Mouse (Mus musculus) G1E-ER4 (cell line): ENCODE measurements around the gene Psip1. TPM values are rescaled to one million over a fixed set of nuclear protein-coding genes. Genes with fewer than 3 reads are reported as not detected.

Source experiments
- GATA1 ChIP-seq: IDR thresholded peaks from one replicate; pipeline ENCODE4 v1.8.0; 2012; ENCODE audit warnings: low read length, inconsistent platforms
- polyA plus RNA-seq: library from polyadenylated mRNA; stranded (reverse); fragments of >175 nt; gene quantifications from 2 replicates; pipeline ENCODE4 v1.2.3, GENCODE M21; 2012

The Psip1 gene
- polyA plus RNA-seq, 1 experiment, result 112 TPM

DNA sequence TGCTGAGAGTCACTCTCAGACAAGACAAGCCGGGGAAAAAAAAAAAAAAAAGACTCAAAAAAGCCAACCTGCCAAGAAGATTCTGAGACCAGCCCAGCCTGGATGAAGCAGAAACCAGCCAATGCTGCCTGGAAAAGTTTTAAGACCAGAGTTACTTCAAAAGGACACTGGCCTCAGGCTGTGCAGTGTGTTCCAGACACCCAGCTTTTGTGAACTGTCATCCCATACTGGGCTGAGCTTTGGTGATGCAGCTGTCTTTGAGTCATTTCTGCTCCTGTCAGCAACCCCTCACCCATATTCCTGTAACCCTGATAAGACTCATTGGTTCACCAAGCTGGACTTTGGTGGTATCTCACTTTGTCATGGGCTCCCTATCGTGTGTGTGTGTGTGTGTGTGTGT is 26.4 kb upstream of the Psip1 start:
- TF ChIP-seq GATA1, result no peak

DNA sequence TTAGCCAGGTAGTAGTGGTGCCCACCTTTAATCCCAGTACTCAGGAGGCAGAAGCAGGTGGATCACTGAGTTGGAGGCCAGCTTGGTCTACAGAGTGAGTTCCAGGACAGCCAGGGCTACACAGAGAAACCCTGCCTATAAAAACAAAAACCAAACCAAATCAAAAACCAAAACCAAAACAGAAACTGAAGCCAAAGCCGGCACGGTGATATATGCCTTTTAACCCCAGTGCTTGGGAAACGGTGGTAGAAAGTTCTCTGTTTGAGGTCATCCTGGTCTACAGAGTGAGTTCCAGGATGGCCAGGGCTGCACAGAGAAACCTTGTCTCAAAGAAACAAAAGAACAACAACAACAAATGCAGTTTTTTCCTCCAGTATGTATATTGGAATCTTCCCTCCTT is 26.0 kb upstream of the Psip1 start:
- no peak for TF ChIP-seq GATA1

DNA sequence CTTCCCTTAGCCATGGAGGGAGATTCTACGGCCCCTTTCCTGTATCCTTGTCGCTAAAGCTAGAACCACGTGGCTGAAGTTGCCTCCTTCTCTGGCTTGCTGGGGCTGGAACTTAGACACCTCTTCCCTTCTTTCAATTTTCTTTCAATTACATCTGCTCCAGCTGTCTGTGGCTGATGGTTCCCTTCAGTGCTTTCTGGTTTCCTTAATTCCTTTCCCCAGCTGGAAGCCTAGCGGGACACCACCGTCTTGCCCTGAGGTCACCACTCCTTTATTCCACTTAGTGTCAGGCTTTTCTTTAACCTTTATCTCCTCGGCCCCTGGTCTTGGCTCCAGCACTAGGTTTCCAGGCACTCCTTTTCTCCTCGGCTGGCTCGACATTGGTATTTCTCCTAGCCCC is 24.8 kb upstream of the Psip1 start:
- no peak for TF ChIP-seq GATA1

DNA sequence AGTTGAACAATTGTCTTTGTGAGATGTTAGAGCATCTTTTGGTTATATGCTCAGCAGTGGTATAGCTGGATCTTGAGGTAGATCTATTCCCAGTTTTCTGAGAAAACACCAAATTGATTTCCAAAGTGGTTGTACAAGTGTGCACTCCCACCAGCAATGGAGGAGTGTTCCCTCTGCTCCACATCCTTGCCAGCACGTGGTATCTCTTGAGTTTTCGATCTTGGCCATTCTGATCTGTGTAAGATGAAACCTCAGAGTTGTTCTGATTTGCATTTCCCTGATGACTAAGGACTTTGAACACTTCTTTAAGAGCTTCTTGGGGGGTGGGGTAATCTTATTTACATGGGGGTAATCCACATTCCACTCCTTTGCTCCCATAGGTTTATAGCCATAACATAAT is 23.3 kb upstream of the Psip1 start:
- TF ChIP-seq GATA1, result no peak

DNA sequence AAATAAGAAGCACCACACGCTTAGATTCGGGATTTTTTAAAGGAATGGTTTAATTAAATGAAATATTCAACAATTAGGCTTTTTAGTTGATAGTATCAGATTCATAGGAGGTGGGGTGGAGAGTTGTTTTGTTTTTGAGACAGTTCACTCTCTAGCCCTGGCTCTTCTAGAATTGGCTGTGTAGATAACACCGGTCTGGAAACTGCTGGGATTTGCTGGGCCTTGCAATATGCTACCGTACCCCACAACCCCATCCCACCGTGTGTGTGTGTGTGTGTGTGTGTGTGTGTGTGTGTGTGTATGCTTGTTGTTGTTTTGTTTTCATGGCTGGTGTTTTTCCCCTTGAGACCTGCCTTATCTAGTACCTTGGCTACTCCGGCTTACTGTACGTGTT is 14.8 kb upstream of the Psip1 start:
- TF ChIP-seq GATA1, result no peak

DNA sequence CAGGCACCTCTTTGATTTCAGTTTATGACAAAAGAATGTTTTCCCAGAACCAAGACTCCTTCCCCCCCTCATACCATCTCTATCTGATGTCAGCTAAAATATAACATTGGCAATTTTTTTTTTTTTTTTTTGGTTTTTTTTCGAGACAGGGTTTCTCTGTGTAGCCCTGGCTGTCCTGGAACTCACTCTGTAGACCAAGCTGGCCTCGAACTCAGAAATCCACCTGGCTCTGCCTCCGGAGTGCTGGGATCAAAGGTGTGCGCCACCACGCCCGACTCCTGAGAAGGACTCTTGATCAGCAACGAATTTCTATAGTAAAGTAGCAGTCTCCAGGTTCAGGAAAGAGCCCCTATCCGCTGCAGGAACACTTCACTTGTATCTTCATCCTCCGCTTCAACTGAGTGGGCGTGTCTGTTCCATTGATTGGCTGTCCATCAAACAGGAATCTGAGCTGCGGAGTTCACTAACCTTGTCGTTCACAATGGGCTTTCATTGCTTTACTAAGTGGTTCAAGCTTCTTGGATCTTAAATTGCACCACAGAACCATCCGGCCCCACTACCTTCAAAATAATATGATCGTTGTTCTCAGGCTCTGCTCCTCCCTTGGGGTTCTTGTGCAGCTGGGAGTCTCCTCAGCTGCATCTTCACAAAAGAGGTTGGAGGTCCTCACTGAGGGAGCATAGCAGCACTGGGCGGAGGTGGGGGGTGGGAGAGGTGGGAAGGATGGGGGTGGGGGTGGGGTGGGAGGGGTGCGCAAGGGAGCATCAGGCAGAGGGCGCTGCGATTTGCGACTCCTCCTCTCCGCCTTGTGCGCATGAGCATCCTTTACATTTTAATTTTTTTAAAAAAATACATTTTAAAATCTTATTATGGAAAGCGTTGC is 14.1 kb upstream of the Psip1 start:
- no peak for TF ChIP-seq GATA1

DNA sequence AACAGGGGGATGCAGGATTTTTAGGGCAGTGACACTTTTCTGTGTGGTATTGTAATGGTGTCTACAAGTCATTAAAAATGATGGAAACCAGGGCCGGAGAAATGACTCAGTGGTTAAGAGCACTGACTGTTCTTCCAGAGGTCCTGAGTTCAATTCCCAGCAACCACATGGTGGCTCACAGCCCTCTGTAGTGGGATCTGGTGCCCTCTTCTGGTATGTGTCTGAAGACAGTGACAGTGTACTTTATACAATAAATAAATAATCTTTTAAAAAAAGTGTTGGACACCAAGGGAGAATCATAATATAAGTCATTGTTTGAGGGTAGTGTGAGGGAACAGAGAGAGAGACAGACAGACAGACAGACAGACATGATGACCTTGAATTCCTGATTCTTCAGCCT is 6.9 kb upstream of the Psip1 start:
- no peak for TF ChIP-seq GATA1

DNA sequence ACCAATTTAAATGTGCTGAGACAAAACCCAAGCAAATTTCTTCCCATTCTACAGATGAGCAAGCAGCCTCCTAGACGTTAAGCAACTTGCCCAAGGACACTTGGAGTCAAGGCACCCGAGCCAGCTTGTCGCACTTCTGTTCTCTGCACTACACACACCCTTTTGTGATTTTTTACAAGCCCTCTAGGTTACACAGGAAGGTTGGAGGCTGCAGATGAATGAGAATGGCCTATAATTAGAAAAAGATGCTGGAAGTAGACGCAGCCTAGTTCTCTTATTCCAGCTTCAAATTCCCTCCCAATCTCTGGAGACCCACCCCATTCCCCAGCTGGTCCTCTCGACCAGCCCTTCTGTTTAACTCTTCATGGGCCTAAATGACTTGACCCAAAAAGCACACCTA is 2.9 kb upstream of the Psip1 start:
- TF ChIP-seq GATA1, result no peak

DNA sequence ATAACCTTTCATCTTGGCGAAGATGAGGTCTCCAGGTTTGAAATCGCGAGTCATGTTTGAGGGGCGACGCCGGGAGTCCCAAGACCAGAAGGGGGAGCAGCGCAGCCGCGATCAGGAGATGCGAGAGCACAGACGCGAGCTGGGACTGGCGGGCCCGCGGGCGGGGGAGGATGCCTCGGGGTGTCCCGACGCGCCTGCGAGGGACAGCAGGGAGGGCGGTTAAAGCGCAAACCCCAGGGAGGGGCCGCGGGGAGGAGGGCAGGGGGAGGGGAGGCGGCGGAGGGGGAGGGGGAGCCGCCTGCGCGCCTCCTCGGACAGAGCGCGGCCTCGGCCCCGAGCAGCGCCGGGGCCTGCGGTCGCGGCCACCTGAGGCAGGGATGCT is 533 bp downstream of the Psip1 start:
- no peak for TF ChIP-seq GATA1

DNA sequence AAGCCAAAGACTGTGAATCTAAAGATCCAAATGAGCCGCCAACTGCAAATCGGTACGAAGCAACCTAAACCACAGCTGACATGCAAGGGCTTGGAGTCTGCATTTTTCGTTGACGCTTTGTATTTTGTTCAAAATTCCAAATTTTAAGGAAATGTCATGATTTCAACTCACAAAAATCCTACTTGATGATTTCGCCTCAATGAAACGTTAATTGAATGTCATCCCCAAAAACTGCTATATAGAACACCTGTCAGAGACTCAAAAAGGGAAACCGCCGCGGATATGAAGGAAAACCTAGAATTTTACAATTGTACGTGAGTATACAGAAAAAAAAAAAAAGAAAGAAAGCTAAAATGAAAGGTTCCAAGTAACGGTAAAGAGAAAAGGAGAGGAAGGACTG is 1.0 kb downstream of the Psip1 start:
- TF ChIP-seq GATA1, result no peak

DNA sequence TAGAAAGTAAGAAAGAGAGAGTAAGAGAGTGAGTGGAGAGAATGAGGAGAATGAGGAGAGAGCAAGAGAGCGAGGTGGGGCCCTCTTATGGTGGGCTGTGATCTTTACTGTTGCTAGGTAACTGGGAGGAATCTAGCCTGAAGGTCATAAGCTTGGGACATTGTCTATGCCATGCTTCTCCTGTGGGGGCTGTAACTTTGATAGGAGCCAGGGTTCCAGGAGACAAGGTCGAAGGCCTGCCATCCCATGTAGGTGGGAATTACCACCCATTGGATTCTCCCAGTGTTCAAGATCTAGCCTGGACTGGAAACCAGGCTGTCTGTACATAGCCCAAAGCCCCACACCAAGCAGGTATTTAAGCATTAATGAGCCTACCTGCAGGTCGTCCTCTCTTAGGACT is 18.1 kb downstream of the Psip1 start:
- TF ChIP-seq GATA1, result no peak

DNA sequence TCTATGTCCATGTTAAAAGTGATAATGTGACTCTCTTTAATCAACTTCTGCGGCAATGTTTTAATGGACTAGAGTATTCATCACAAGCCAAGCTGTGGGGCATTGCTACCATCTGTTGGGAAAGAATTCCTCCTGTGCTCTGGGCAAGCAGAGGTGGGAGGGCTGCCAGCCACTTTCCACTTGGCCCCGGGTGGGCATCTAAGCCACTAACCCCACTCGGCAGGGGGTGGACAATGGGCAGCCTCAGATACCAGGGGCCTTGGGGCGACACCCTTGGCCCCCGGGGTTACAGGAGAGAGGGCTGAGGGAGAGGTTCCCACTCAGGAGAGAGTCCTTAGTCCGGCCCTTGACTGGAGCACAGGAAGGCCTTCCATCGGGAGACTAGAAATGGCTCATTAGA is 18.6 kb downstream of the Psip1 start:
- no peak for TF ChIP-seq GATA1

DNA sequence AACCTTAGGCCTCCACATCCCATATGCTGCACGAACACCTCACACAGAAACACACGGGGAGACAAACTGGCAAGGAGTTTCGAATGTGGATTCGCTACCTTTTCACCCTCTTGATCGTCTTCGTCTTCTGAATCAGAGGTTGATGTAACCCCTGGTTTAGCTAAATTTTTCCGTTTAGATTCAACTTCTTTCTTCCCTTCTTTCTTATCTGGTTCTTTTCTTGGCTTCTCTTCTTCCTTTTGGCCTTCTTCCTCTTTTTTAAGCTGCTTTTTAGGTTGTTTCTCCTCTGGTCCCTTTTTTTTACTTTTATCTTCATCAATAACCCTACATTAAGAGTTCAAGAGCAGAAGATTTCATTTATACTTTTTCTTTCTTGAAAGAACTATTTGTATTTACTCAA is 21.4 kb downstream of the Psip1 start:
- TF ChIP-seq GATA1, result no peak

DNA sequence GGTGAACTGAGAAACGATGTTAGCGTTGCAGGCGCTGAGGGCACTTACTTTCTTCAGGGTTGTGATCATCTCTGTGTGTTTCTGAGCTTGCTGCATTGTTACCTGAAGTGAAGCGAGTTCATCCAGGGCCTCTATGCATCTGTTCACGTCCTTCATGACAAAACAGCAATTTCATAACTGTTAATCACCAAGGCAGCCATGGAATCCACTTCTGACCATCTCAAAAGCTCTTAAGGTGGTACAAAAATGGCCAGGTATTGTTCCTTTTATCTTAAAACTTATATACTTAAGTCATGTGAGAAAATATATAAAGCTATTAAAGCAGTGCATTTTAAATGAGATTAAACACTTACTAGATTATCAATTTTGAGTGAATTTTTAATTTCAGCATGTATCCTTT is 26.2 kb downstream of the Psip1 start:
- TF ChIP-seq GATA1, result no peak

DNA sequence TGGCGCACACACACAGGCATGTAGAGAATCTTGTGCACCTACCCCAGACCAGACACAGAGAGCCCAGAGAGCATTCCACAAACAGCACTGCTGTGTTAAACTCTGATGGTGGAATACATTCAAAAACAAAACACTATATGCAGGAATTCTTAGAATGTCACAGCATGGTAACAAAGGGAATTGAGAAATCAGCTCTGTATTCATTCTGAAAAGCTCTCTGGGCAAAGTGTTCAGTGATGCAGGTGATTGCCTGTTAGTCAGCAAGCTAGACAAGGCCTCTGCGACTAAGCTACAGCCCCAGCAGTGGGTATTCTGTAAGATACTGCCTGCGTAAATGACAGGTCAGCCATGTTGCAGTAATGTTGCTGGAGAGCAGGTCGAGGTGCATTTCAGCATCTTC is 35.5 kb downstream of the Psip1 start:
- TF ChIP-seq GATA1, result no peak

DNA sequence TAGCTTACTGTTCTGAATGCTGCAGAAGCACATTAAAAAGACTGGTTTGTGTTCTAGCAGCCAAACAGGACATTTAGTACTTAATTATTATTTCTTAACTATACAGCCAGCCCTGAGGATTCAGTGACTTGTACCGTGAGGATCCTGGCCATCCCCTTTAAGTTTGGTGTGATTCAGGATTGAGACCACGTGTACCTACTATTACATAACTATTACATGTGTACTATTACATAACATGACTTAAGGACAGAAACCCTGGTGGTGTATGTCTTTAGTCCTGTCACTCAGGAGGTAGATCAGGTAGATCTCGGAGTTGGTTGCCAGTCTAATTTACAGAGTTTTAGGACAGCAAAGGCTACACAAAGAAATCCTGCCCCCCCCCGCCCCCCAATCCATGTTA is 45.2 kb downstream of the Psip1 start:
- no peak for TF ChIP-seq GATA1

DNA sequence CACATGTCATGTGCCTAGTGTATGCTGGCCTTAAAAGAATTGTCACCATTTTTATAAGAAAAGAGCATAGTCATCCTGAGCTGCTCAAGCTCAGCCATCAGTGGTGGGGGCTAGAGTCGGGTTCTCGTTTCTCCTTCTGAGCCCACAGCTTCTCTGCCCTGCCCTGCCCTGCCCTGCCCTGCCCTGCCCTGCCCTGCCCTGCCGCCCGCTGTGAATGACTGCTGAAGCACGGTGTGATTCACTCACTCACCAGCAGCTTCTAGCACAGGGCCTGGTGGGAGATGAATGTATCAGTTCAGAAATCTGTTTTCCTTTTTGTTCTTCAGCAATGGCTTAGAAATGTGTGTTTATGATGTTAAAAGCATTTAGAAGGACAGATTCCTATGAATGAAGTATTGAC is 47.2 kb downstream of the Psip1 start:
- no peak for TF ChIP-seq GATA1

DNA sequence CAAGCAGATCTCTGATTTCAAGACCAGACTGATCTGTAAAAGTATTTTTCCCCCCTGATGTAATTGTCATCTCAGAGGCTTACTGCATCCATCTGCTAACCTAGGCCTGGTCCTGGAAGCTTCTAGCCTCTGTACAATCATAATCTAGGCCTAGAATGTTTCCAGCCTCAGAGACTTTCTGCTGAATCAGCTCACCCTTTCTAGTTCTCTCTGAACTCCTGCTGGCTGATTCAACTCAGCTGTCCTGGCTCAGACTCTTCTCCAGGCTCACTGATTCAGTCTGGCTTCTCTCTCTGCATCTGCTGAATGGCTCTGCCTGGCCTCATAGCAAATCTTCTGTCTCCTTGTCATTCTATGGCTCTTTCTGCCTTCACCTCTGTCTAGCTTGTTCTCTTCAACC is 48.1 kb downstream of the Psip1 start:
- TF ChIP-seq GATA1, result no peak
